Mouse (Mus musculus): ENCODE measurements around the gene Ank3. TPM values are rescaled to one million over a fixed set of nuclear protein-coding genes. Genes with fewer than 3 reads are reported as not detected.

Ank3 gene
- polyA plus RNA-seq, 2 experiments, result 3.1 to 5.3 TPM

GRCm38 (mm10) chr10:69604609-69605008 lies 206.0 kb downstream of the Ank3 start:
- 56% methylated on average over 6 of the region's 6 CpGs for WGBS (ENCODE audit: insufficient replicate concordance)
- Histone ChIP-seq H3K36me3 (replicated peaks; ENCODE audit: control insufficient read depth, insufficient read depth, low read depth) (no peaks in the 10 kb centered on the region), H3K27me3 (ENCODE audit: control insufficient read depth, insufficient read depth, low read length) (no peaks in the 10 kb centered on the region), H3K27ac (no peak overlapping the region), H3K4me1 (replicated peaks; ENCODE audit: control insufficient read depth in 2 of 2, insufficient read depth in 2 of 2, low read length in 1 of 2) (no peaks in the 10 kb centered on the region), H3K4me2 (ENCODE audit: low read depth) (no peak overlapping the region), H3K4me3 (ENCODE audit: insufficient read depth in 1 of 2, low read depth in 2 of 2, low read length in 2 of 2) (no peak overlapping the region), H3K9ac (replicated peaks) (no peak overlapping the region), H3K9me3 (ENCODE audit: control insufficient read depth, low read length) (no peaks in the 10 kb centered on the region)
- ATAC-seq (ENCODE audit: insufficient read depth), result no peak
- TF ChIP-seq CTCF (IDR thresholded peaks at IDR 0.05; ENCODE audit: low read depth) (no peak), EP300 (IDR thresholded peaks at IDR 0.05; ENCODE audit: low read depth) (no peak)
- no peak for DNase-seq (ENCODE audit: low read depth in 3 of 3, low spot score in 3 of 3)

DNA sequence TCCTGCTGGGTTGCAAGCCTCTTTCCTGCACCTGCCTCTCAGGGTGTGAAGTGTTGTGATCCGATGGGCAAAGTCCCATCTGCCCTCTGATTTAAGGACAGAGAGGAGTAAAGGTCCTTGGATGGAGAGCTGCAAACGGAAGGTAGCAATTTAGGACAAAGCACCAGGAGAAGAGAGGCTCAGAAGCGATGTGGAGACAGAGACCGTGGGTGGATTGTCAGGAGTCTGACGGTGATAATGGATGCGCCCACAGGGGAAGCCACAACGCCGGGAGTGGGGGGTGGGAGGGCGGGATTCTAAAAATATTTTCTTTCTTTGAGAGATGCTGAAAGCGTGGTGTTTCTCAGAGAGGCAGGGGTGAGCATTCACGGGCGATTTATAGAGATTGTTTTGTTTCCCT lies 206.6 kb downstream of the Ank3 start:
- H3K27ac ChIP-seq, result no peak overlapping the region
- 49% methylated on average over 12 of the region's 12 CpGs for WGBS (ENCODE audit: insufficient replicate concordance)
- DNase-seq (ENCODE audit: low read depth in 3 of 3, low spot score in 3 of 3) (no peak), ATAC-seq (ENCODE audit: insufficient read depth) (no peak)
- H3K36me3 ChIP-seq (replicated peaks; ENCODE audit: control insufficient read depth, insufficient read depth, low read depth), result no peaks in the 10 kb centered on the region
- H3K9ac ChIP-seq (replicated peaks), result no peak overlapping the region
- H3K9me3 ChIP-seq (ENCODE audit: control insufficient read depth, low read length), result no peaks in the 10 kb centered on the region
- TF ChIP-seq EP300 (IDR thresholded peaks at IDR 0.05; ENCODE audit: low read depth), result no peak
- TF ChIP-seq CTCF (IDR thresholded peaks at IDR 0.05; ENCODE audit: low read depth), result no peak
- H3K4me1 ChIP-seq (replicated peaks; ENCODE audit: control insufficient read depth in 2 of 2, insufficient read depth in 2 of 2, low read length in 1 of 2), result no peaks in the 10 kb centered on the region
- no peak overlapping the region for H3K4me2 ChIP-seq (ENCODE audit: low read depth)
- H3K4me3 ChIP-seq (ENCODE audit: insufficient read depth in 1 of 2, low read depth in 2 of 2, low read length in 2 of 2), result no peak overlapping the region
- H3K27me3 ChIP-seq (ENCODE audit: control insufficient read depth, insufficient read depth, low read length), result no peaks in the 10 kb centered on the region

GRCm38 (mm10) chr10:69607611-69608119 lies 209.1 kb downstream of the Ank3 start:
- no peak for TF ChIP-seq CTCF (IDR thresholded peaks at IDR 0.05; ENCODE audit: low read depth)
- ATAC-seq (ENCODE audit: insufficient read depth), result no peak
- H3K4me3 ChIP-seq (ENCODE audit: insufficient read depth in 1 of 2, low read depth in 2 of 2, low read length in 2 of 2), result no peak overlapping the region
- WGBS (ENCODE audit: insufficient replicate concordance), result 58% methylated on average over 14 of the region's 14 CpGs
- no peak overlapping the region for H3K9ac ChIP-seq (replicated peaks)
- H3K36me3 ChIP-seq (replicated peaks; ENCODE audit: control insufficient read depth, insufficient read depth, low read depth), result no peaks in the 10 kb centered on the region
- no peaks in the 10 kb centered on the region for H3K4me1 ChIP-seq (replicated peaks; ENCODE audit: control insufficient read depth in 2 of 2, insufficient read depth in 2 of 2, low read length in 1 of 2)
- no peak for DNase-seq (ENCODE audit: low read depth in 3 of 3, low spot score in 3 of 3)
- H3K27me3 ChIP-seq (ENCODE audit: control insufficient read depth, insufficient read depth, low read length), result no peaks in the 10 kb centered on the region
- no peaks in the 10 kb centered on the region for H3K9me3 ChIP-seq (ENCODE audit: control insufficient read depth, low read length)
- no peak overlapping the region for H3K27ac ChIP-seq
- H3K4me2 ChIP-seq (ENCODE audit: low read depth), result no peak overlapping the region

- no peaks in the 10 kb centered on the region for H3K9me3 ChIP-seq (ENCODE audit: control insufficient read depth, low read length)
- H3K9ac ChIP-seq (replicated peaks), result no peak overlapping the region
- H3K4me2 ChIP-seq (ENCODE audit: low read depth), result no peak overlapping the region
- no peak for ATAC-seq (ENCODE audit: insufficient read depth)
- H3K4me1 ChIP-seq (replicated peaks; ENCODE audit: control insufficient read depth in 2 of 2, insufficient read depth in 2 of 2, low read length in 1 of 2), result no peaks in the 10 kb centered on the region
- WGBS (ENCODE audit: insufficient replicate concordance), result 67% methylated on average over 3 of the region's 3 CpGs
- no peaks in the 10 kb centered on the region for H3K27me3 ChIP-seq (ENCODE audit: control insufficient read depth, insufficient read depth, low read length)
- DNase-seq (ENCODE audit: low read depth in 3 of 3, low spot score in 3 of 3), result no peak
- H3K4me3 ChIP-seq (ENCODE audit: insufficient read depth in 1 of 2, low read depth in 2 of 2, low read length in 2 of 2), result no peak overlapping the region
- no peaks in the 10 kb centered on the region for H3K36me3 ChIP-seq (replicated peaks; ENCODE audit: control insufficient read depth, insufficient read depth, low read depth)
- TF ChIP-seq CTCF (IDR thresholded peaks at IDR 0.05; ENCODE audit: low read depth), result no peak
- no peak for TF ChIP-seq EP300 (IDR thresholded peaks at IDR 0.05; ENCODE audit: low read depth)
- H3K27ac ChIP-seq, result no peak overlapping the region
Observed at GRCm38 (mm10) chr10:69611314-69611713, 212.7 kb downstream of the Ank3 start.

GRCm38 (mm10) chr10:69611839-69612340 lies 213.3 kb downstream of the Ank3 start:
- Histone ChIP-seq H3K9ac (replicated peaks) (no peak overlapping the region), H3K36me3 (replicated peaks; ENCODE audit: control insufficient read depth, insufficient read depth, low read depth) (no peaks in the 10 kb centered on the region), H3K4me1 (replicated peaks; ENCODE audit: control insufficient read depth in 2 of 2, insufficient read depth in 2 of 2, low read length in 1 of 2) (no peaks in the 10 kb centered on the region), H3K27me3 (ENCODE audit: control insufficient read depth, insufficient read depth, low read length) (no peaks in the 10 kb centered on the region), H3K9me3 (ENCODE audit: control insufficient read depth, low read length) (no peaks in the 10 kb centered on the region), H3K4me3 (ENCODE audit: insufficient read depth in 1 of 2, low read depth in 2 of 2, low read length in 2 of 2) (no peak overlapping the region), H3K4me2 (ENCODE audit: low read depth) (no peak overlapping the region), H3K27ac (no peak overlapping the region)
- DNase-seq (ENCODE audit: low read depth in 3 of 3, low spot score in 3 of 3) (no peak), ATAC-seq (ENCODE audit: insufficient read depth) (no peak)
- WGBS (ENCODE audit: insufficient replicate concordance), result 57% methylated on average over 5 of the region's 5 CpGs
- TF ChIP-seq EP300 (IDR thresholded peaks at IDR 0.05; ENCODE audit: low read depth), result no peak
- no peak for TF ChIP-seq CTCF (IDR thresholded peaks at IDR 0.05; ENCODE audit: low read depth)
